Mouse (Mus musculus) small intestine, adult 2 months (tissue): ENCODE data around the gene Gm37240.

Experiments
- CTCF ChIP-seq: fragments of 200-500 bp; IDR thresholded peaks from 2 replicates; pipeline ENCODE4 v1.5.1; 2012; ENCODE audit warnings: low read depth, mild to moderate bottlenecking, control low read depth, inconsistent platforms, low read length, moderate library complexity, mixed read lengths; ENCODE audit not compliant: insufficient replicate concordance, insufficient read length; ENCODE audit errors: extremely low read depth
- POLR2A ChIP-seq: fragments of 200-500 bp; IDR thresholded peaks from 2 replicates; pipeline ENCODE4 v1.6.1; 2012; ENCODE audit warnings: low read depth, mild to moderate bottlenecking, control low read depth, inconsistent platforms, low read length, moderate library complexity

- TF ChIP-seq CTCF (no peak), POLR2A (no peak)
Measured at GRCm38 (mm10) chr3:85607753-85608152, 279.6 kb downstream of the Gm37240 start.
